Mouse (Mus musculus) heart, postnatal 0 days (tissue): Measurements from ENCODE around the gene Pank3. TPM values are rescaled to one million over a fixed set of nuclear protein-coding genes. Genes with fewer than 3 reads are reported as not detected.
A peak's percentile ranks its signal among the peaks of the same experiment; 100 is the strongest.
"Not testable (repeated sequence)": the region's sequence is repeated elsewhere in the genome, so short reads cannot be mapped to it uniquely, and the experiment has no call there.

ENCODE experiments used
- ATAC-seq: fragments of 200-750 bp; cut with Nextera tagmentation; 2 replicates; pipeline ENCODE4 v1.8.0; 2017; ENCODE audit warnings: low read depth, moderate number of reproducible peaks, moderate library complexity; ENCODE audit not compliant: insufficient read depth
- DNase-seq: peaks from one replicate; pipeline ENCODE4 v3.0.0-alpha.2; 2016; ENCODE audit warnings: low spot score
- H3K27ac ChIP-seq: fragments of 300-500 bp; sonication (generic); 2 replicates; pipeline ENCODE4 v1.5.1; 2014; ENCODE audit warnings: low read depth, mild to moderate bottlenecking
- H3K27me3 ChIP-seq: fragments of 300-500 bp; sonication (generic); 2 replicates; pipeline ENCODE4 v1.6.1; 2014; ENCODE audit warnings: low read length, mixed read lengths; ENCODE audit not compliant: control insufficient read depth, insufficient read depth
- H3K36me3 ChIP-seq: fragments of 300-500 bp; sonication (generic); replicated peaks from 2 replicates; pipeline ENCODE4 v1.6.1; 2014; ENCODE audit warnings: low read length, mixed read lengths; ENCODE audit not compliant: control insufficient read depth, insufficient read depth
- H3K4me1 ChIP-seq: fragments of 300-500 bp; sonication (generic); 2 replicates; pipeline ENCODE4 v1.6.1; 2014; ENCODE audit warnings: antibody characterized with exemption; ENCODE audit not compliant: control insufficient read depth, insufficient read depth
- H3K4me2 ChIP-seq: fragments of 300-500 bp; sonication (generic); 2 replicates; pipeline ENCODE4 v1.6.1; 2014; ENCODE audit warnings: low read depth, mild to moderate bottlenecking, low read length, moderate library complexity
- H3K4me3 ChIP-seq: fragments of 300-500 bp; sonication (generic); 2 replicates; pipeline ENCODE4 v1.5.1; 2014; ENCODE audit warnings: low read depth, low read length
- H3K9ac ChIP-seq: fragments of 300-500 bp; sonication (generic); replicated peaks from 2 replicates; pipeline ENCODE4 v1.6.1; 2014; ENCODE audit warnings: low read depth, low read length, mixed read lengths
- H3K9me3 ChIP-seq: fragments of 300-500 bp; sonication (generic); replicated peaks from 2 replicates; pipeline ENCODE4 v1.6.1; 2016; ENCODE audit warnings: low read length; ENCODE audit not compliant: control insufficient read depth
- CTCF ChIP-seq: IDR thresholded peaks from 2 replicates; pipeline ENCODE4 v1.5.1; 2016; ENCODE audit warnings: antibody characterized with exemption, control low read depth, low read depth
- EP300 ChIP-seq: IDR thresholded peaks from 2 replicates; pipeline ENCODE4 v1.6.1; 2016; ENCODE audit warnings: antibody characterized with exemption, low read depth
- WGBS: fragments of 180-500 bp; shearing (Covaris S2); extraction: QIAGEN DNeasy Blood & Tissue Kit; methylation state at CpG from one replicate; pipeline ENCODE4 v1.1.7; 2014; 5-methylcytosine and 5-hydroxymethylcytosine counted together
- polyA plus RNA-seq: library from polyadenylated mRNA; unstranded; fragments of >200 nt; fragmentation: Nextera tagmentation; extraction: Ambion mirVana; gene quantifications from 2 replicates; pipeline ENCODE4 v1.2.1, GENCODE M21; 2015
- total RNA-seq: library from RNA; depleted of rRNA; stranded (reverse); fragments of >200 nt; gene quantifications from 2 replicates; pipeline ENCODE4 v1.2.3, GENCODE M21; 2014; ENCODE audit warnings: low replicate concordance

Pank3 gene
- total and polyA plus RNA-seq, 2 experiments from 2014 or later = 6.3 to 28.6 TPM

DNA sequence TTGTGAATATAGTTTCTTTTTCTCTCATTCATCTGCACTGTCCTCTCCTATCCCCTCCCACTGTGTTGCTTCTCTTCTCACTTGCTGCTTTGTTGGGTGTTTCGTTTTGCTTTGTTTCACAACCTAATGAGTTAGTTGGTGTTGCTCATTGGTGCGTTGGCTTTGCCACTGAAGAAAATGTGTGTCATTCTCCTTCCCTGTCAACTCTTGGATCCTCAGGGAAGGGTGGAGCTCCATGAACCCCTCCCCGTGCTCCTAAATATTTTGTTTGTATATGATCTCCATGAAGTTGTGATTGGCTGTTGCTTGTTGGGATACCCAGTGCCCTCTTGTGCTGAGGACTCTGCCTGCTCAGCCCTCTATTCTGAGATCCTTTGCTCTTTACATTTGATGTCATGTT lies 11.1 kb downstream of the Pank3 start:
- DNase-seq (no peak), ATAC-seq (no peak)
- Histone ChIP-seq H3K27me3 (no peaks in the 10 kb centered on the region), H3K9ac (no peak overlapping the region), H3K4me3 (no peak overlapping the region), H3K9me3 (no peaks in the 10 kb centered on the region), H3K27ac (no peak overlapping the region), H3K4me2 (no peak overlapping the region), H3K4me1 (no peaks in the 10 kb centered on the region), H3K36me3 (peaks cover 82% of the 10 kb centered on the region)
- WGBS = 81% methylated on average over 3 of the region's 3 CpGs
- TF ChIP-seq CTCF = no peak
- no peak for TF ChIP-seq EP300

GRCm38 (mm10) chr11:35782444-35782843 lies 13.2 kb downstream of the Pank3 start:
- Histone ChIP-seq H3K36me3 (peaks cover 77% of the 10 kb centered on the region), H3K4me3 (no peak overlapping the region), H3K9me3 (no peaks in the 10 kb centered on the region), H3K27me3 (no peaks in the 10 kb centered on the region), H3K4me2 (no peak overlapping the region), H3K9ac (no peak overlapping the region), H3K4me1 (no peaks in the 10 kb centered on the region), H3K27ac (no peak overlapping the region)
- DNase-seq (no peak), ATAC-seq (no peak)
- TF ChIP-seq CTCF = no peak
- TF ChIP-seq EP300 = no peak
- WGBS = 93% methylated on average over 3 of the region's 3 CpGs

DNA sequence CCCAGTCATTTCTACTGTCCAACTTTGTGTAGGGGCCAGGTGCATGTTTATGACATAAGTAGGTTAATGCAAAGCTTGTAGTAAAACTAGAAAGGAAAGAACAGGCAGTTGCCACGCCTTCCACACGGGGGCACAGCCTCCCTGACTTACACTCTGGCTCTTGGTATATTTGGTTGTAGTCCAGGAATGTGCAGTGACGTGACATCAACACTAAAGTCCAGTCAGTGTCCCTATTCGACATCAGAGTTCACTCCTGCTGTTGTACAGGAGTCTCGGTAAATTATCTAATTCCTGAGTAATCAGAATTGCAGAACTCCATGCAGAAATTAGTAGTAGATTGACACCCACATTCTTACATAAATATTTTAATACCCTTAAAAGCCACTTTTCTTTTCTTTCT lies 13.8 kb downstream of the Pank3 start:
- Histone ChIP-seq H3K4me2 (no peak overlapping the region), H3K27ac (no peak overlapping the region), H3K9me3 (no peaks in the 10 kb centered on the region), H3K4me1 (no peaks in the 10 kb centered on the region), H3K9ac (no peak overlapping the region), H3K4me3 (no peak overlapping the region), H3K36me3 (peaks cover 71% of the 10 kb centered on the region), H3K27me3 (no peaks in the 10 kb centered on the region)
- 62% methylated on average over 5 of the region's 5 CpGs for WGBS
- peak; percentile 9 for DNase-seq
- ATAC-seq = no peak
- TF ChIP-seq EP300 = no peak
- peak; percentile 44 for TF ChIP-seq CTCF

DNA sequence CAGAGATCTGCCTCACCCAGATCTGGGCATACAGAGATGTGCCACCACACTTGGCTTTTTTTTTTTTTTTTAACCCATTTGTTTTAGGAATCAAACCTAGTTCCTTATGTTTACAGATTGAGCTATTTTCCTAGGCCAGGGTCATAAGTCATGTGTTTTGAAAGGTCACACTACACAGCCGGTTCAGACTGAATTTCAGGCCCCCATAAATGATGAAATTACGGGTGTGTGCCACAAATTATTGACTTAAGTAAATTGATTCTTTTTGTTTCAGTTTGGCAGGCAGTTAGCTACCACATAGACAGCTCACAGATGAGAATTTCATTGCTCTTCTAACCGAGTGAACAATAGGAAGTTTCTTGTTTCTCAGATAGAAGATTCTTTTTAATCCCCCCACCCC lies 14.7 kb downstream of the Pank3 start:
- Histone ChIP-seq H3K9me3 (no peaks in the 10 kb centered on the region), H3K36me3 (peaks cover 63% of the 10 kb centered on the region)
- 93% methylated on average over 3 of the region's 3 CpGs for WGBS

GRCm38 (mm10) chr11:35784537-35784936 lies 15.3 kb downstream of the Pank3 start:
- H3K9ac ChIP-seq = no peak overlapping the region
- TF ChIP-seq CTCF (no peak), EP300 (no peak)
- WGBS = 99% methylated on average over 4 of the region's 4 CpGs
- H3K4me3 ChIP-seq = no peak overlapping the region
- H3K27me3 ChIP-seq = no peaks in the 10 kb centered on the region
- no peak for DNase-seq
- H3K9me3 ChIP-seq = no peaks in the 10 kb centered on the region
- peaks cover 62% of the 10 kb centered on the region for H3K36me3 ChIP-seq
- no peak overlapping the region for H3K27ac ChIP-seq
- H3K4me2 ChIP-seq = no peak overlapping the region
- no peak for ATAC-seq
- no peaks in the 10 kb centered on the region for H3K4me1 ChIP-seq

More for the DNA sequence above, 14.7 kb downstream of the Pank3 start:
- no peak overlapping the region for H3K9ac ChIP-seq
- no peak for ATAC-seq
- no peaks in the 10 kb centered on the region for H3K4me1 ChIP-seq
- no peak overlapping the region for H3K4me2 ChIP-seq
- TF ChIP-seq EP300 (no peak), CTCF (no peak)
- no peak overlapping the region for H3K4me3 ChIP-seq
- no peak for DNase-seq
- no peak overlapping the region for H3K27ac ChIP-seq
- H3K27me3 ChIP-seq = no peaks in the 10 kb centered on the region

DNA sequence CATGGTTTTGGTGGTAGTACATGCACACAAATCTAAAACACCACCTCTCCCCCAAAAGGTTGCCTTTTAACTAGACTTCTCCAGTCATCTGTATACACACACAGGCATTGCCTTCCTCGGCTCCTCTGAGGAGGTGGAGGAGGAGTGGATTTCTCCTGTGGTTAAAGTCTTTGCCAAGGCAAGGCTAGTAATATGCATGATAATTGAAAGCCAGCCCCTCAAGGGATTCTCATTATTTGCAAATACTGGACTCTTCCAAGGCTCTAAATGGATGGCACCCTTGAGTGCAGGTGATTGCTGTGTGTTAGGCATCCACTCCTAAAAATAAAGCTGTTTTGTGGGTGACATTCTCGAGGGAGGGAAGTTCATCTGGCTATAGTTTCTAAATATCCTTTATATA lies 19.2 kb downstream of the Pank3 start:
- Histone ChIP-seq H3K4me1 (no peaks in the 10 kb centered on the region), H3K27me3 (no peaks in the 10 kb centered on the region), H3K9me3 (no peaks in the 10 kb centered on the region), H3K27ac (no peak overlapping the region), H3K9ac (no peak overlapping the region), H3K4me3 (no peak overlapping the region), H3K36me3 (peaks cover 47% of the 10 kb centered on the region), H3K4me2 (no peak overlapping the region)
- 71% methylated on average over 2 of the region's 2 CpGs for WGBS
- no peak for ATAC-seq
- no peak for DNase-seq
- no peak for TF ChIP-seq EP300
- TF ChIP-seq CTCF = no peak

DNA sequence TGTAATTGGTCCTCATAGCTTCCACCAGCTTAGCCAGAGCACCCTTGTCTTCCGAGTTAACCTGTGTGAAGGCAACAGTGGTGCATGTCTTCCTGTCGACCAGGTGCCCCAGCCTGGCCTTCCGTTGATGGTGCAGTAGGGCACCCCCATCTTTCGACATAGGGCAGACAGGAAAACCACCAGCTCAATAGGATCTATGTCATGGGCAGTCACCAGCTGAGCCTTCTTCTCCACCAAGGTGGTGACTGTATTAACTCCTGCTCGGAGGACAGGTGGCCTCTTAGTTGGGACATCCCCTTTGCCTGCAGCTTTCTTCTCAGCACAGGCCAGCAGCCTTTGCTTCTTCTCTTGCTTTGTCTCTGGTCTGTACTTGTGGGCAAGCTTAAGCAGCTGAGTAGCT lies 23.5 kb downstream of the Pank3 start:
- not testable (repeated sequence) for H3K9ac ChIP-seq, DNase-seq, H3K4me3 ChIP-seq, H3K4me2 ChIP-seq, H3K9me3 ChIP-seq, H3K4me1 ChIP-seq, H3K27ac ChIP-seq, ATAC-seq
- WGBS = 71% methylated on average over 5 of the region's 5 CpGs
- peaks cover 20% of the 10 kb centered on the region for H3K36me3 ChIP-seq
- H3K27me3 ChIP-seq = peaks cover 25% of the 10 kb centered on the region
